Mouse (Mus musculus) midbrain, embryonic 14.5 days (tissue): Measurements from ENCODE around the gene Mettl22. TPM values are rescaled to one million over a fixed set of nuclear protein-coding genes. Genes with fewer than 3 reads are reported as not detected.

Experiments used
- ATAC-seq: fragments of 200-750 bp; cut with Nextera tagmentation; 2 replicates; pipeline ENCODE4 v1.8.0; 2017; ENCODE audit warnings: moderate number of reproducible peaks, moderate library complexity; ENCODE audit not compliant: low FRiP score, low TSS enrichment
- DNase-seq: peaks from one replicate; pipeline ENCODE4 v3.0.0-alpha.2; 2015
- H3K27ac ChIP-seq: fragments of 300-500 bp; sonication (generic); replicated peaks from 2 replicates; pipeline ENCODE4 v1.5.1; 2014; ENCODE audit warnings: mild to moderate bottlenecking, low read depth, low read length, moderate library complexity
- H3K27me3 ChIP-seq: fragments of 300-500 bp; sonication (generic); 2 replicates; pipeline ENCODE4 v1.6.1; 2014; ENCODE audit warnings: low read length, control low read depth, mixed read lengths; ENCODE audit not compliant: control insufficient read depth, insufficient read depth
- H3K36me3 ChIP-seq: fragments of 300-500 bp; sonication (generic); 2 replicates; pipeline ENCODE4 v1.6.1; 2014; ENCODE audit warnings: low read length, control low read depth; ENCODE audit not compliant: control insufficient read depth, insufficient read depth
- H3K4me1 ChIP-seq: fragments of 300-500 bp; sonication (generic); 2 replicates; pipeline ENCODE4 v1.6.1; 2014; ENCODE audit warnings: mild to moderate bottlenecking, antibody characterized with exemption, low read length, control low read depth; ENCODE audit not compliant: control insufficient read depth, insufficient read depth
- H3K4me2 ChIP-seq: fragments of 300-500 bp; sonication (generic); 2 replicates; pipeline ENCODE4 v1.6.1; 2014; ENCODE audit warnings: mild to moderate bottlenecking, low read length, moderate library complexity
- H3K4me3 ChIP-seq: fragments of 300-500 bp; sonication (generic); replicated peaks from 2 replicates; pipeline ENCODE4 v1.5.1; 2014; ENCODE audit warnings: low read depth, low read length
- H3K9ac ChIP-seq: fragments of 300-500 bp; sonication (generic); replicated peaks from 2 replicates; pipeline ENCODE4 v1.6.1; 2014; ENCODE audit warnings: mild to moderate bottlenecking, low read length, moderate library complexity
- H3K9me3 ChIP-seq: fragments of 300-500 bp; sonication (generic); 2 replicates; pipeline ENCODE4 v1.6.1; 2016; ENCODE audit warnings: low read length, control low read depth, mixed read lengths; ENCODE audit not compliant: control insufficient read depth
- WGBS: fragments of 180-500 bp; shearing (Covaris S2); extraction: QIAGEN DNeasy Blood & Tissue Kit; methylation state at CpG from one replicate; pipeline ENCODE4 v1.1.7; 2014; 5-methylcytosine and 5-hydroxymethylcytosine counted together
- polyA plus RNA-seq: library from polyadenylated mRNA; unstranded; fragments of >200 nt; fragmentation: Nextera tagmentation; extraction: Ambion mirVana; gene quantifications from 2 replicates; pipeline ENCODE4 v1.2.1, GENCODE M21; 2014

Mettl22 gene
- polyA plus RNA-seq, 1 experiment from 2014 or later = 44.4 TPM

GRCm38 (mm10) chr16:8532894-8533293 is 62.3 kb downstream of the Mettl22 start:
- no peak overlapping the region for H3K9ac ChIP-seq
- H3K27ac ChIP-seq = no peak overlapping the region
- H3K36me3 ChIP-seq = 0 out of 2 replicates have a peak, but pooled peaks cover 4% of the 10 kb centered on the region
- H3K4me3 ChIP-seq = no peak overlapping the region
- no peak overlapping the region for H3K4me2 ChIP-seq
- no peaks in the 10 kb centered on the region for H3K4me1 ChIP-seq
- H3K27me3 ChIP-seq = no peaks in the 10 kb centered on the region
- no peak for DNase-seq
- no peak for ATAC-seq
- H3K9me3 ChIP-seq = no peaks in the 10 kb centered on the region
- 71% methylated on average over 7 of the region's 7 CpGs for WGBS

GRCm38 (mm10) chr16:8533477-8533876 is 62.9 kb downstream of the Mettl22 start:
- ATAC-seq (no peak), DNase-seq (no peak)

DNA sequence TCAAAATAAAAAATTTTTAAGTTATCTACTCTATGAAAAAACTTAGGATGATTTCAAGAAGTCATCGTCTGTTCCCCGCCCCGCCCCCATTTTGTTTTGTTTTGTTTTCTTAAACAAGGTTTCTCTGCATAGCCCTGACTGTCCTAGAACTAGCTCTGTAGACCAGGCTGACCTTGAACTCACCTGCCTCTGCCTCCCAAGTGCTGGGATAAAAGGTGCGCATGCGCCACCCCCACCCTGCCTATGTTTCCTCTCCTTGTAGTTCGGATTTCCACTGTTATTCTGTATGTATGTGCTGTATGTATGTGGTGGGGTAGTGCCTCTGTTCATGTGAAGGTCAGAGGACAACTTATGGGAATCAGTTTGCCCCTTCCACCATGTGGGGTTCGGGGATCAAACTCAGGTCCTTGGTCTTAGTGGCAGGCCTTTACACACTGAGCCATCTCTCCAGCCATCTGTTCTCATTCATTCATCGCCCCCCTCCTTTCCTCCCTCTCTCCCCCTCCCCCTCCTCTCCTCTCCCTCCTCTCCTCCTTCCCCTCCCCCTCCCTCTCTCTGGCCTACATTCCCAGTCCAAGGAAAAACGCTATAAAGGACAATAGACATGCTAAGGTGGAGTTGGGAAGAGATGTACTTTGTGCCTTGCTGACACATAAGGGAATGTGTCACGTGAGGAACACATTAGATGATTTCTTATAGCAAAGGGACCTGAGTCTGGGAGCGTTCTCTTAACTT is 64.0 kb downstream of the Mettl22 start:
- WGBS = 83% methylated on average over 11 of the region's 11 CpGs
- Histone ChIP-seq H3K4me1 (peaks cover 13% of the 10 kb centered on the region), H3K9ac (no peak overlapping the region), H3K27ac (no peak overlapping the region), H3K36me3 (0 out of 2 replicates have a peak, but pooled peaks cover 4% of the 10 kb centered on the region), H3K27me3 (no peaks in the 10 kb centered on the region), H3K9me3 (no peaks in the 10 kb centered on the region), H3K4me2 (no peak overlapping the region), H3K4me3 (no peak overlapping the region)
- DNase-seq = no peak
- no peak for ATAC-seq

More at GRCm38 (mm10) chr16:8533477-8533876, 62.9 kb downstream of the Mettl22 start:
- H3K36me3 ChIP-seq = 0 out of 2 replicates have a peak, but pooled peaks cover 4% of the 10 kb centered on the region
- no peak overlapping the region for H3K27ac ChIP-seq
- H3K9me3 ChIP-seq = no peaks in the 10 kb centered on the region
- 0 out of 2 replicates have a peak, but pooled peaks cover 1% of the 10 kb centered on the region for H3K4me1 ChIP-seq
- no peak overlapping the region for H3K9ac ChIP-seq
- H3K27me3 ChIP-seq = no peaks in the 10 kb centered on the region
- WGBS = 87% methylated on average over 6 of the region's 6 CpGs
- H3K4me2 ChIP-seq = no peak overlapping the region
- no peak overlapping the region for H3K4me3 ChIP-seq

DNA sequence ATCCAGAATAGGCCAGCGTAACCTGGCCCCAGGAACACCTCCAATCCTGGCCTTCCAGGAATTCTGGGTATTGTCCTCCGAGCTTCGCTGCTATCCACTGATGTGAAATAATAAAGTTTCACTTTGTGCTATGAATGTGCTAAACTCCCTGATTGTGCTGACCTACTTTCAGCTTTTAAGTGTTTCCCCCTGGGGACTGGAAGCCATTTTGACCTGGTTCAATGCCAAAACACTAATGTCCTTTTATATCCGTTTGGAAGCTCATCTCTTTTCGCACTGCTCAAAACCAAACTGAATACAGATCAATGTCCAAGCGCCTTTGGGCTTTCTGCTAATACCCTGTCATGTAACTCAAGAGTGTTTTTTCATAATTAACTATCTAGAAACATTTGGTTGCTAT is 64.8 kb downstream of the Mettl22 start:
- H3K9ac ChIP-seq = no peak overlapping the region
- 85% methylated on average over 6 of the region's 6 CpGs for WGBS
- ATAC-seq = no peak
- no peak overlapping the region for H3K4me2 ChIP-seq
- peaks cover 21% of the 10 kb centered on the region for H3K4me1 ChIP-seq
- no peaks in the 10 kb centered on the region for H3K27me3 ChIP-seq
- no peak overlapping the region for H3K4me3 ChIP-seq
- DNase-seq = peak; percentile 17
- H3K9me3 ChIP-seq = no peaks in the 10 kb centered on the region
- H3K36me3 ChIP-seq = 0 out of 2 replicates have a peak, but pooled peaks cover 4% of the 10 kb centered on the region
- H3K27ac ChIP-seq = no peak overlapping the region

DNA sequence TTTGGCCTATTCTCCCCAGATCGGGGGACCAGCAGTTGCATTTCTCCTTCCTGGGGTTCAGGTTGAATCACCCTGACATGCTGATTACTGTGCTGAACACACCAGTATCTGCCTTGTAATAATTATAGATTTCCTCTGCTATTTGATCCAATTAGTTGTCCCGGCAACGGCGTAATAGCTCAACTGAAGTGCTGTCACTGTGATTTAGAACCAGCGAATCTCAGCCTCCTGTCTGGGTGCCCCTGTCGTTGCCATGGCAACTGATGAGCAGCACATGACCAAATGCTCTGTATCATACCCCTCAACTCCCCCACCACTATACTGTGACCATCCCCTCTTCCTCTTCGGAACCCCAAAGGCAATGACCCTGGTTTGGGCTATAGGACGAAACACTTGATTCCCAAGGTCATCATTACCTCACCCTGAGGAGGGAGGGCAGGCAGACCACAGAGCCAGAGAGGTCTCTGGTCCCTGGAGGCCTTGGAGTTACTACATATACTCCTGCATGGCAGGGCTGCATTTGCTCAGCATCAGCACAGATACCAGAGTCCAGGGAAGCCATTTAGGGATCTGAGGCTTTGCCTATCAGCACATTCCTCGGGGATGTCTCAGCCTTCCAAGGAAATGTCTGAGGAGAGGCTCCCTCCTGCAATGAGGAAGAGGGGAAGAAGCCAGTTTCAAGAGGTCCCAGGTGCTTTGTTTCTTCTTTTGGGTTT is 68.7 kb downstream of the Mettl22 start:
- Histone ChIP-seq H3K9me3 (no peaks in the 10 kb centered on the region), H3K9ac (no peak overlapping the region; the same call in 1 of the 2 replicates), H3K27ac (peak overlapping the region; percentile 77), H3K27me3 (no peaks in the 10 kb centered on the region), H3K4me2 (peak overlapping the region; percentile 29), H3K4me1 (peaks cover 29% of the 10 kb centered on the region), H3K36me3 (0 out of 2 replicates have a peak, but pooled peaks cover 4% of the 10 kb centered on the region), H3K4me3 (no peak overlapping the region)
- ATAC-seq (peak; percentile 89), DNase-seq (peak; percentile 91)
- 12% methylated on average over 9 of the region's 9 CpGs for WGBS

Other genes starting within 250 kb of the Mettl22 start
- not detected in 2 replicates for gene Tmem114, start 45.7 kb upstream of the Mettl22 start, polyA plus RNA-seq
- gene Abat, start 42.6 kb downstream of the Mettl22 start, polyA plus RNA-seq = 44.2 and 51.2 TPM in 2 replicates
- gene Pmm2, start 166.9 kb downstream of the Mettl22 start, polyA plus RNA-seq = 36.3 and 41.5 TPM in 2 replicates
- gene Tmem186, start 166.9 kb downstream of the Mettl22 start, polyA plus RNA-seq = 16.1 and 17.2 TPM in 2 replicates
- gene Carhsp1, start 201.4 kb downstream of the Mettl22 start, polyA plus RNA-seq = 76.4 and 149 TPM in 2 replicates
- gene Gm5767, start 210.0 kb downstream of the Mettl22 start, polyA plus RNA-seq = not detected in 2 replicates